Mouse (Mus musculus): Measurements from ENCODE around the gene Olfr146.

The Olfr146 gene

GRCm38 (mm10) chr9:39023277-39023676, at the start of gene Olfr146:
Gene Olfr146 (minus strand): TSS chr9:39023377.
- in situ Hi-C loops (cut with MseI, MboI): no loop called here

GRCm38 (mm10) chr9:39064851-39065250, 41.7 kb upstream of the Olfr146 start, which contains the start of gene Olfr937:
Gene Olfr937 (minus strand): TSS chr9:39064951.
- in situ Hi-C loops (cut with MseI, MboI): no loop called here

- in situ Hi-C loops (cut with MseI, MboI): no loop called here
Measured at GRCm38 (mm10) chr9:38999583-38999982, 23.6 kb downstream of the Olfr146 start, which contains the start of gene Olfr935. Gene Olfr935 (minus strand): TSS chr9:38999683.

- in situ Hi-C loops (cut with MseI, MboI): no loop called here
Measured at GRCm38 (mm10) chr9:38988215-38988614, 35.0 kb downstream of the Olfr146 start, which contains the start of gene Olfr934. Gene Olfr934 (minus strand): TSS chr9:38988315.

GRCm38 (mm10) chr9:38972013-38972412, 51.2 kb downstream of the Olfr146 start, which contains the start of gene Olfr933:
Gene Olfr933 (plus strand): TSS chr9:38972313.
- in situ Hi-C loops (cut with MseI, MboI): no loop called here

All from mouse trophoblast stem cell (cell line).